Mouse (Mus musculus): Measurements from ENCODE around the gene Psapl1.

GRCm38 (mm10) chr5:36191285-36191684, 12.5 kb upstream of the Psapl1 start:
- TF ChIP-seq EP300 (IDR thresholded peaks at IDR 0.05) = no peak
- no peak for TF ChIP-seq CTCF (IDR thresholded peaks at IDR 0.05)

Data from lung, postnatal 0 days (tissue).